Mouse (Mus musculus) forebrain, embryonic 16.5 days (tissue): ENCODE data around the gene Gabrb3. TPM values are rescaled to one million over a fixed set of nuclear protein-coding genes. Genes with fewer than 3 reads are reported as not detected.

Experiments
- ATAC-seq: fragments of 200-750 bp; cut with Nextera tagmentation; 2 replicates; pipeline ENCODE4 v1.8.0; 2017; ENCODE audit warnings: mild to moderate bottlenecking, moderate library complexity
- H3K27ac ChIP-seq: fragments of 300-500 bp; sonication (generic); 2 replicates; pipeline ENCODE4 v1.5.1; 2014; ENCODE audit warnings: low read length, control low read depth
- H3K27me3 ChIP-seq: fragments of 300-500 bp; sonication (generic); replicated peaks from 2 replicates; pipeline ENCODE4 v1.6.1; 2014; ENCODE audit warnings: low read length; ENCODE audit not compliant: control insufficient read depth, insufficient read depth
- H3K36me3 ChIP-seq: fragments of 300-500 bp; sonication (generic); 2 replicates; pipeline ENCODE4 v1.6.1; 2014; ENCODE audit not compliant: control insufficient read depth, insufficient read depth
- H3K4me1 ChIP-seq: fragments of 300-500 bp; sonication (generic); replicated peaks from 2 replicates; pipeline ENCODE4 v1.6.1; 2014; ENCODE audit warnings: low read length; ENCODE audit not compliant: control insufficient read depth, insufficient read depth
- H3K4me2 ChIP-seq: fragments of 300-500 bp; sonication (generic); 2 replicates; pipeline ENCODE4 v1.6.1; 2014; ENCODE audit warnings: mild to moderate bottlenecking, low read length, control low read depth
- H3K4me3 ChIP-seq: fragments of 300-500 bp; sonication (generic); replicated peaks from 2 replicates; pipeline ENCODE4 v1.5.1; 2014; ENCODE audit warnings: mild to moderate bottlenecking, low read length, control low read depth
- H3K9ac ChIP-seq: fragments of 300-500 bp; sonication (generic); replicated peaks from 2 replicates; pipeline ENCODE4 v1.6.1; 2014; ENCODE audit warnings: low read depth, low read length, control low read depth
- H3K9me3 ChIP-seq: fragments of 300-500 bp; sonication (generic); 2 replicates; pipeline ENCODE4 v1.6.1; 2016; ENCODE audit warnings: low read length; ENCODE audit not compliant: control insufficient read depth
- WGBS: fragments of 180-500 bp; shearing (Covaris S2); extraction: QIAGEN DNeasy Blood & Tissue Kit; methylation state at CpG from one replicate; pipeline ENCODE4 v1.1.7; 2014; 5-methylcytosine and 5-hydroxymethylcytosine counted together
- microRNA-seq: library from miRNA; unstranded; fragments of <30 nt; microRNA quantifications from one replicate; pipeline ENCODE4, GENCODE M21; 2017
- polyA plus RNA-seq: library from polyadenylated mRNA; unstranded; fragments of >200 nt; fragmentation: Nextera tagmentation; extraction: Ambion mirVana; gene quantifications from 2 replicates; pipeline ENCODE4 v1.2.1, GENCODE M21; 2015

Gabrb3 gene
- polyA plus RNA-seq, 1 experiment from 2014 or later: 52.6 TPM

- 26% methylated on average over 1 of the region's 1 CpGs for WGBS
- ATAC-seq: peak; percentile 75
These were observed 422.9 kb downstream of the Gabrb3 start for GRCm38 (mm10) chr7:57842383-57842896.

GRCm38 (mm10) chr7:57867951-57868350, 448.5 kb downstream of the Gabrb3 start:
- H3K27ac ChIP-seq: no peak overlapping the region
- no peaks in the 10 kb centered on the region for H3K36me3 ChIP-seq
- no peak for ATAC-seq
- no peaks in the 10 kb centered on the region for H3K4me1 ChIP-seq
- no peak overlapping the region for H3K9ac ChIP-seq
- H3K4me3 ChIP-seq: no peak overlapping the region
- no peaks in the 10 kb centered on the region for H3K9me3 ChIP-seq
- H3K27me3 ChIP-seq: no peaks in the 10 kb centered on the region
- H3K4me2 ChIP-seq: no peak overlapping the region
- WGBS: 39% methylated on average over 2 of the region's 2 CpGs

More at GRCm38 (mm10) chr7:57842383-57842896, 422.9 kb downstream of the Gabrb3 start:
- no peak overlapping the region for H3K9ac ChIP-seq
- H3K27me3 ChIP-seq: no peaks in the 10 kb centered on the region
- 0 out of 2 replicates have a peak, but pooled peaks cover 2% of the 10 kb centered on the region for H3K4me1 ChIP-seq
- no peak overlapping the region for H3K4me3 ChIP-seq
- H3K27ac ChIP-seq: no peak overlapping the region
- no peak overlapping the region for H3K4me2 ChIP-seq
- no peaks in the 10 kb centered on the region for H3K36me3 ChIP-seq
- peaks cover 3% of the 10 kb centered on the region; the same call in 1 of the 2 replicates for H3K9me3 ChIP-seq

Small RNA genes within 50 kb of the gene (microRNA-seq; reads per million reads assigned to microRNA genes)
- gene Mir6389: not detected

Other genes starting within 250 kb of the Gabrb3 start
- 3.9 and 8.1 TPM in 2 replicates for gene Gabrg3, start 32.5 kb upstream of the Gabrb3 start, polyA plus RNA-seq
- gene Gabra5, start 90.4 kb downstream of the Gabrb3 start, polyA plus RNA-seq: 28.7 and 42.1 TPM in 2 replicates